Mouse (Mus musculus) thymus, adult 2 months (tissue): Measurements from ENCODE around the gene Lhx9.

ENCODE experiments used
- CTCF ChIP-seq: fragments of 200-500 bp; IDR thresholded peaks from 2 replicates; pipeline ENCODE4 v1.5.1; 2012; ENCODE audit warnings: mild to moderate bottlenecking, control low read depth, low read length, moderate library complexity, borderline replicate concordance; ENCODE audit not compliant: control insufficient read depth, poor library complexity, insufficient read depth; ENCODE audit errors: extremely low read depth
- POLR2A ChIP-seq: fragments of 200-500 bp; IDR thresholded peaks from 2 replicates; pipeline ENCODE4 v1.6.1; 2012; ENCODE audit warnings: mild to moderate bottlenecking, low read length, control low read depth, moderate library complexity; ENCODE audit not compliant: control insufficient read depth, poor library complexity, insufficient read depth; ENCODE audit errors: extremely low read depth

- TF ChIP-seq CTCF (no peak), POLR2A (no peak)
These were observed 47.7 kb upstream of the Lhx9 start for GRCm38 (mm10) chr1:138896088-138896487.
